Mouse (Mus musculus): ENCODE measurements around the gene Atg7. TPM values are rescaled to one million over a fixed set of nuclear protein-coding genes. Genes with fewer than 3 reads are reported as not detected.

Gene Atg7
- polyA plus RNA-seq, 1 experiment = not detected

GRCm38 (mm10) chr6:114722046-114722445, 79.1 kb downstream of the Atg7 start:
- WGBS = 77% methylated on average over 5 of the region's 5 CpGs
- no peak for TF ChIP-seq POLR2A (IDR thresholded peaks at IDR 0.05; ENCODE audit: insufficient read depth, low read depth, low read length)
- no peak for TF ChIP-seq CTCF (IDR thresholded peaks at IDR 0.05; ENCODE audit: insufficient read depth, low read depth, low read length)
- peaks cover 6% of the 10 kb centered on the region; the same call in 1 of the 2 replicates for H3K4me1 ChIP-seq (ENCODE audit: control insufficient read depth, insufficient read depth, low read length)

GRCm38 (mm10) chr6:114723925-114724324, 81.0 kb downstream of the Atg7 start:
- Histone ChIP-seq H3K4me1 (ENCODE audit: control insufficient read depth, insufficient read depth, low read length) (peaks cover 6% of the 10 kb centered on the region; the same call in 1 of the 2 replicates), H3K4me3 (ENCODE audit: insufficient read depth, low read depth, low read length) (no peak overlapping the region), H3K27ac (ENCODE audit: insufficient read depth, low read depth, low read length) (no peak overlapping the region)
- WGBS = 12% methylated on average over 9 of the region's 9 CpGs
- TF ChIP-seq CTCF (IDR thresholded peaks at IDR 0.05; ENCODE audit: insufficient read depth, low read depth, low read length) (peak; percentile 58), POLR2A (IDR thresholded peaks at IDR 0.05; ENCODE audit: insufficient read depth, low read depth, low read length) (no peak)

More at GRCm38 (mm10) chr6:114722046-114722445, 79.1 kb downstream of the Atg7 start:
- Histone ChIP-seq H3K27ac (ENCODE audit: insufficient read depth, low read depth, low read length) (no peak overlapping the region), H3K4me3 (ENCODE audit: insufficient read depth, low read depth, low read length) (no peak overlapping the region)

GRCm38 (mm10) chr6:114724351-114724750, 81.5 kb downstream of the Atg7 start:
- Histone ChIP-seq H3K4me3 (ENCODE audit: insufficient read depth, low read depth, low read length) (no peak overlapping the region), H3K4me1 (ENCODE audit: control insufficient read depth, insufficient read depth, low read length) (peaks cover 4% of the 10 kb centered on the region; the same call in 1 of the 2 replicates), H3K27ac (ENCODE audit: insufficient read depth, low read depth, low read length) (no peak overlapping the region)
- 74% methylated on average over 7 of the region's 7 CpGs for WGBS
- TF ChIP-seq POLR2A (IDR thresholded peaks at IDR 0.05; ENCODE audit: insufficient read depth, low read depth, low read length) = no peak
- no peak for TF ChIP-seq CTCF (IDR thresholded peaks at IDR 0.05; ENCODE audit: insufficient read depth, low read depth, low read length)

GRCm38 (mm10) chr6:114725147-114725575, 82.3 kb downstream of the Atg7 start:
- Histone ChIP-seq H3K4me1 (ENCODE audit: control insufficient read depth, insufficient read depth, low read length) (no peaks in the 10 kb centered on the region), H3K27ac (ENCODE audit: insufficient read depth, low read depth, low read length) (no peak overlapping the region), H3K4me3 (ENCODE audit: insufficient read depth, low read depth, low read length) (no peak overlapping the region)
- WGBS = 83% methylated on average over 8 of the region's 8 CpGs
- TF ChIP-seq POLR2A (IDR thresholded peaks at IDR 0.05; ENCODE audit: insufficient read depth, low read depth, low read length) (no peak), CTCF (IDR thresholded peaks at IDR 0.05; ENCODE audit: insufficient read depth, low read depth, low read length) (no peak)

GRCm38 (mm10) chr6:114726681-114727080, 83.8 kb downstream of the Atg7 start:
- 80% methylated on average over 11 of the region's 11 CpGs for WGBS
- no peak for TF ChIP-seq CTCF (IDR thresholded peaks at IDR 0.05; ENCODE audit: insufficient read depth, low read depth, low read length)
- no peak for TF ChIP-seq POLR2A (IDR thresholded peaks at IDR 0.05; ENCODE audit: insufficient read depth, low read depth, low read length)

GRCm38 (mm10) chr6:114733156-114733555, 90.3 kb downstream of the Atg7 start:
- H3K27ac ChIP-seq (ENCODE audit: insufficient read depth, low read depth, low read length) = no peak overlapping the region
- H3K4me1 ChIP-seq (ENCODE audit: control insufficient read depth, insufficient read depth, low read length) = peaks cover 4% of the 10 kb centered on the region
- no peak overlapping the region for H3K4me3 ChIP-seq (ENCODE audit: insufficient read depth, low read depth, low read length)
- WGBS = 86% methylated on average over 5 of the region's 5 CpGs
- no peak for TF ChIP-seq POLR2A (IDR thresholded peaks at IDR 0.05; ENCODE audit: insufficient read depth, low read depth, low read length)
- TF ChIP-seq CTCF (IDR thresholded peaks at IDR 0.05; ENCODE audit: insufficient read depth, low read depth, low read length) = no peak

More at GRCm38 (mm10) chr6:114726681-114727080, 83.8 kb downstream of the Atg7 start:
- no peak overlapping the region for H3K27ac ChIP-seq (ENCODE audit: insufficient read depth, low read depth, low read length)
- no peak overlapping the region for H3K4me3 ChIP-seq (ENCODE audit: insufficient read depth, low read depth, low read length)
- H3K4me1 ChIP-seq (ENCODE audit: control insufficient read depth, insufficient read depth, low read length) = no peaks in the 10 kb centered on the region

- WGBS = 69% methylated on average over 3 of the region's 3 CpGs
- Histone ChIP-seq H3K27ac (ENCODE audit: insufficient read depth, low read depth, low read length) (no peak overlapping the region), H3K4me1 (ENCODE audit: control insufficient read depth, insufficient read depth, low read length) (peaks cover 9% of the 10 kb centered on the region), H3K4me3 (ENCODE audit: insufficient read depth, low read depth, low read length) (no peak overlapping the region)
- no peak for TF ChIP-seq POLR2A (IDR thresholded peaks at IDR 0.05; ENCODE audit: insufficient read depth, low read depth, low read length)
- TF ChIP-seq CTCF (IDR thresholded peaks at IDR 0.05; ENCODE audit: insufficient read depth, low read depth, low read length) = no peak
Observed at GRCm38 (mm10) chr6:114733681-114734080, 90.8 kb downstream of the Atg7 start.

GRCm38 (mm10) chr6:114735054-114735453, 92.2 kb downstream of the Atg7 start:
- Histone ChIP-seq H3K4me3 (ENCODE audit: insufficient read depth, low read depth, low read length) (no peak overlapping the region), H3K4me1 (ENCODE audit: control insufficient read depth, insufficient read depth, low read length) (peaks cover 9% of the 10 kb centered on the region), H3K27ac (ENCODE audit: insufficient read depth, low read depth, low read length) (no peak overlapping the region)
- WGBS = 65% methylated on average over 3 of the region's 3 CpGs
- TF ChIP-seq CTCF (IDR thresholded peaks at IDR 0.05; ENCODE audit: insufficient read depth, low read depth, low read length) = no peak
- TF ChIP-seq POLR2A (IDR thresholded peaks at IDR 0.05; ENCODE audit: insufficient read depth, low read depth, low read length) = no peak

GRCm38 (mm10) chr6:114736355-114736754, 93.5 kb downstream of the Atg7 start:
- no peak overlapping the region for H3K27ac ChIP-seq (ENCODE audit: insufficient read depth, low read depth, low read length)
- WGBS = 85% methylated on average over 9 of the region's 9 CpGs
- H3K4me1 ChIP-seq (ENCODE audit: control insufficient read depth, insufficient read depth, low read length) = peaks cover 9% of the 10 kb centered on the region
- no peak overlapping the region for H3K4me3 ChIP-seq (ENCODE audit: insufficient read depth, low read depth, low read length)
- TF ChIP-seq POLR2A (IDR thresholded peaks at IDR 0.05; ENCODE audit: insufficient read depth, low read depth, low read length) = no peak
- no peak for TF ChIP-seq CTCF (IDR thresholded peaks at IDR 0.05; ENCODE audit: insufficient read depth, low read depth, low read length)

- TF ChIP-seq CTCF (IDR thresholded peaks at IDR 0.05; ENCODE audit: insufficient read depth, low read depth, low read length) (no peak), POLR2A (IDR thresholded peaks at IDR 0.05; ENCODE audit: insufficient read depth, low read depth, low read length) (no peak)
- WGBS = 90% methylated on average over 11 of the region's 11 CpGs
- no peak overlapping the region for H3K27ac ChIP-seq (ENCODE audit: insufficient read depth, low read depth, low read length)
Observed at GRCm38 (mm10) chr6:114737181-114737580, 94.3 kb downstream of the Atg7 start.

More at GRCm38 (mm10) chr6:114737181-114737580, 94.3 kb downstream of the Atg7 start:
- Histone ChIP-seq H3K4me1 (ENCODE audit: control insufficient read depth, insufficient read depth, low read length) (peaks cover 9% of the 10 kb centered on the region), H3K4me3 (ENCODE audit: insufficient read depth, low read depth, low read length) (no peak overlapping the region)

Measured in olfactory bulb, adult 2 months (tissue).